Mouse (Mus musculus) limb, embryonic 14.5 days (tissue): Measurements from ENCODE around the gene Zc3hav1. TPM values are rescaled to one million over a fixed set of nuclear protein-coding genes. Genes with fewer than 3 reads are reported as not detected.
"Not testable (repeated sequence)": the region's sequence is repeated elsewhere in the genome, so short reads cannot be mapped to it uniquely, and the experiment has no call there.

Experiments
- ATAC-seq: fragments of 200-750 bp; cut with Nextera tagmentation; 2 replicates; pipeline ENCODE4 v1.8.0; 2017; ENCODE audit warnings: low read depth, moderate number of reproducible peaks, moderate TSS enrichment; ENCODE audit not compliant: low FRiP score
- DNase-seq: peaks from one replicate; pipeline ENCODE4 v3.0.0-alpha.2; 2015; ENCODE audit warnings: low spot score
- H3K27ac ChIP-seq: fragments of 300-500 bp; sonication (generic); replicated peaks from 2 replicates; pipeline ENCODE4 v1.5.1; 2014; ENCODE audit warnings: low read depth, mild to moderate bottlenecking, low read length, moderate library complexity, mixed read lengths
- H3K27me3 ChIP-seq: fragments of 300-500 bp; sonication (generic); 2 replicates; pipeline ENCODE4 v1.6.1; 2014; ENCODE audit warnings: low read length, mixed read lengths; ENCODE audit not compliant: control insufficient read depth, insufficient read depth
- H3K36me3 ChIP-seq: fragments of 300-500 bp; sonication (generic); 2 replicates; pipeline ENCODE4 v1.6.1; 2014; ENCODE audit warnings: mild to moderate bottlenecking, low read length, moderate library complexity, mixed read lengths; ENCODE audit not compliant: control insufficient read depth, insufficient read depth
- H3K4me1 ChIP-seq: fragments of 300-500 bp; sonication (generic); 2 replicates; pipeline ENCODE4 v1.6.1; 2014; ENCODE audit warnings: antibody characterized with exemption, low read length, mixed read lengths; ENCODE audit not compliant: control insufficient read depth, insufficient read depth
- H3K4me2 ChIP-seq: fragments of 300-500 bp; sonication (generic); replicated peaks from 2 replicates; pipeline ENCODE4 v1.6.1; 2014; ENCODE audit warnings: low read depth, mild to moderate bottlenecking, low read length, moderate library complexity; ENCODE audit not compliant: severe bottlenecking
- H3K4me3 ChIP-seq: fragments of 300-500 bp; sonication (generic); replicated peaks from 2 replicates; pipeline ENCODE4 v1.5.1; 2014; ENCODE audit warnings: low read length
- H3K9ac ChIP-seq: fragments of 300-500 bp; sonication (generic); 2 replicates; pipeline ENCODE4 v1.6.1; 2014; ENCODE audit warnings: mild to moderate bottlenecking, low read depth, low read length, moderate library complexity; ENCODE audit not compliant: severe bottlenecking
- H3K9me3 ChIP-seq: fragments of 300-500 bp; sonication (generic); 2 replicates; pipeline ENCODE4 v1.6.1; 2016; ENCODE audit warnings: low read length; ENCODE audit not compliant: control insufficient read depth
- POLR2A ChIP-seq: fragments of 200-500 bp; IDR thresholded peaks from 2 replicates; pipeline ENCODE4 v1.8.0; 2012; ENCODE audit warnings: inconsistent platforms, mild to moderate bottlenecking, moderate library complexity, borderline replicate concordance; ENCODE audit not compliant: insufficient read depth, insufficient read length; ENCODE audit errors: extremely low read depth
- WGBS: fragments of 180-500 bp; shearing (Covaris S2); extraction: QIAGEN DNeasy Blood & Tissue Kit; methylation state at CpG from one replicate; pipeline ENCODE4 v1.1.7; 2014; 5-methylcytosine and 5-hydroxymethylcytosine counted together
- polyA plus RNA-seq, 2 experiments: library from polyadenylated mRNA; depleted of rRNA in 1 of 2; stranded (reverse) in 1 of 2; unstranded in 1 of 2; fragments of >200 nt; fragmentation: Nextera tagmentation in 1 of 2; extraction: Ambion mirVana in 1 of 2; gene quantifications; 2 replicates each; pipeline versions ENCODE4 v1.2.1 to v1.2.3; 2012 to 2014

Gene Zc3hav1
- polyA plus RNA-seq, 2 experiments, result 4.3 to 4.5 TPM

DNA sequence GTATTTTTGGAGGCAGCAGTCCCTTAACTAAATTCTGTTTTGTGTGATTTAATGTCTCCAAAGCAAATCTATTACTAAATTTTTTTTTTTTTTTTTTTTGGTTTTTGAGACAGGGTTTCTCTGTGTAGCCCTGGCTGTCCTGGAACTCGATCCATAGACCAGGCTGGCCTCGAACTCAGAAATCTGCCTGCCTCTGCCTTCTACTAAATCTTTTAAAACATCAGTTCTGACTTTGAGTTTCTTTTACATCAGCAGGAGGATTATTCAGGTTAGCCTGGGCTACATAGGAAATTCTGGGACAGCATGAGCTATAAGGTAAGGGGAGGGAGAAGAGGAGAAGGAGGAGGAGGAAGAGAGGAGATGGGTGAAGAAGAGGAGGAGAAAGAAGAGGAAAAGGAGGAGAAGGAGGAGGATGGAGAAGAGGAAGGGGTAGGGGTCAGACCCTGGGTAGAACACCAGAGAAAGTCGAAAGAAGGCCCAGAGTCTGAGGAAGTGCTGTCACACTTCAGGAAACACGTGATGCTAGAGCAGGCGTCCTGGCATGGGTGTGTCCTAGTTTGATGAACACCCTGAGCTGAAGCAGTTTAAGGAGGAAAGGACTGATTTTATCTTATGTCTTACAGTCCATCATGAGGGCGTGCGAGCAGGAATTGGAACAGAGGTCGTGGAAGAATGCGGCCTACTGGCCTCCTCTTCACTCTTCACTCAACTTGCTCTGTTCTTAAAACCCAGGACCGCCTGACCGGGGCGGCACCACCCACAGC lies 5.5 kb upstream of the Zc3hav1 start:
- no peak for ATAC-seq
- 83% methylated on average over 12 of the region's 12 CpGs for WGBS
- no peak for TF ChIP-seq POLR2A

GRCm38 (mm10) chr6:38359044-38359735 lies 4.8 kb upstream of the Zc3hav1 start:
- H3K27ac ChIP-seq, ATAC-seq, H3K4me3 ChIP-seq, H3K9me3 ChIP-seq, H3K36me3 ChIP-seq, H3K9ac ChIP-seq, H3K4me2 ChIP-seq, DNase-seq, H3K4me1 ChIP-seq: not testable (repeated sequence)
- WGBS, result 91% methylated on average over 10 of the region's 11 CpGs
- peaks cover 23% of the 10 kb centered on the region for H3K27me3 ChIP-seq

More for the DNA sequence above, 5.5 kb upstream of the Zc3hav1 start:
- Histone ChIP-seq H3K27ac (no peak overlapping the region), H3K27me3 (peaks cover 15% of the 10 kb centered on the region), H3K4me2 (no peak overlapping the region), H3K4me1 (no peaks in the 10 kb centered on the region), H3K9me3 (no peaks in the 10 kb centered on the region), H3K9ac (no peak overlapping the region), H3K36me3 (no peaks in the 10 kb centered on the region), H3K4me3 (no peak overlapping the region)
- DNase-seq, result no peak

DNA sequence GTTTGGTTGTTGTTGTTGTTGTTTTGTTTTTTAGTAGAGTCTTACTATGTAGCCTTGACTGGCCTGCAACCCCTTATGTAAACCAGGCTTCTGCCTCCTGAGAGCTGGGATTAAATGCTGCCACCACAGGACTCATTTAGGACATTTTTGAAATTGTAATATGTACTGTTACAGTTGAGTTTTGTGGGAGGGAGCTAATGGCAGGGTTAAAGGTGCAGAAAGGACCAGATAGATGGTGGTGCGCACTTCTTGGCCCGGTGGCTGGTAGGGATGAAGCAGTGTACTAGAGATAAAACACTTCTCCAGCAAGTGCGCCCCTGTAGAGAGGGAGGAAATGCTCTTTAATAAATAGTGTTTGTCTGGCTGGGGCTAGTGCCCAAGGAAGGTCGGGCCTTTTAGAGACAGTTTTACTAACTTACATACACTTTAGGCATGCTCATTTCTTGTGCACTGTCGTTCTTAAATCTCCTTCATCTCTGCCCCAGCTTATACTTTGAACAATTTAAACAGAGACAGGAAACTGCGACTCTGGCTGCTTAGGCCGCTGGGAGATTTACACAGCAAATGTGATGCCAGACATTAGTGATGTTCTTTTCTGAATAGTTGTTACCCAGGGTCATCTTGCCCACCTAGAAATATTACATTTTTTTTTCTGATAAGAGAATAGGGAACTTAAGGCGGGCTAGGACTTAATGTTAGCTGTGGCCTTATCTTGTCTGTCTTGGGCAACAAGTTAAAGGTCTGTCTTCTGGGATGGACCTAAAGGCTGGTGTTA lies 4.0 kb upstream of the Zc3hav1 start:
- H3K27me3 ChIP-seq, result peaks cover 30% of the 10 kb centered on the region
- no peak overlapping the region for H3K9ac ChIP-seq
- 69% methylated on average over 8 of the region's 8 CpGs for WGBS
- H3K27ac ChIP-seq, result no peak overlapping the region
- H3K9me3 ChIP-seq, result no peaks in the 10 kb centered on the region
- H3K4me3 ChIP-seq, result no peak overlapping the region
- DNase-seq, result no peak
- ATAC-seq, result no peak
- H3K4me1 ChIP-seq, result no peaks in the 10 kb centered on the region
- TF ChIP-seq POLR2A, result no peak
- no peaks in the 10 kb centered on the region for H3K36me3 ChIP-seq
- no peak overlapping the region for H3K4me2 ChIP-seq

DNA sequence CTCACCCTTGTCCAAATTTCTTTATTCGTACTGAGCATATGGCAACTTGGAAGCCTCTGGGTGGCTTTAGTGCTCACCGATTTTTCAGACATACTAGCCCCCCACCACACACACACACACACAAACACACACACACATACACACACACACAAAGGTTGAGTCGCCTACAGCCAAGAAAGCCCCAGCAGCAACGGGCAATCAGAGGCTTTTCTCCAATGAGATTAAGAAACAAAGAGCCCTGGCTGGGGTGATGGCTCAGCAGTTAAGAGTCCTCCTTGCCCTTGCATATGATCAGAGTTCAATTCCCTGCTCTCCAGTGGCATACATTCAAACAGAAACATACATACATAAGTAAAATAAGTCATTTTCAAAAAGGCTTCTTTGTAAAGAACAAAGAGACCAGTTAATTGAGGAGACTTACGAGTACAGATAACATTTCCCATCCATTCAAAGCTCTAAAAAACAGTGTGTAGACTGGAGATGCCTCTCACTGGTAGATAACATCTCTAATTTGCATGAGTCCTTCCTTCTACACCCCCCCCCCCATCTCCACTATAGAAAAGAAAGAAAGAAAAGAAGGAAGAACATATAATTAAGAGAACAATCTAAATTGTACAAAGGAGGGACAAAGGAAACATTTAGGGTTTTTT lies 3.3 kb upstream of the Zc3hav1 start:
- no peak for DNase-seq
- H3K4me1 ChIP-seq, result no peaks in the 10 kb centered on the region
- no peak overlapping the region for H3K4me2 ChIP-seq

GRCm38 (mm10) chr6:38356661-38357433 lies 2.4 kb upstream of the Zc3hav1 start:
- H3K36me3 ChIP-seq, H3K9ac ChIP-seq, DNase-seq, H3K4me3 ChIP-seq, H3K4me2 ChIP-seq, ATAC-seq, H3K9me3 ChIP-seq, H3K4me1 ChIP-seq, H3K27ac ChIP-seq: not testable (repeated sequence)
- 82% methylated on average over 15 of the region's 15 CpGs for WGBS
- peaks cover 45% of the 10 kb centered on the region for H3K27me3 ChIP-seq

More for the DNA sequence above, 3.3 kb upstream of the Zc3hav1 start:
- no peak for TF ChIP-seq POLR2A
- no peak for ATAC-seq
- no peaks in the 10 kb centered on the region for H3K9me3 ChIP-seq
- no peaks in the 10 kb centered on the region for H3K36me3 ChIP-seq
- peaks cover 37% of the 10 kb centered on the region for H3K27me3 ChIP-seq
- no peak overlapping the region for H3K4me3 ChIP-seq
- 60% methylated on average over 5 of the region's 5 CpGs for WGBS
- no peak overlapping the region for H3K27ac ChIP-seq
- H3K9ac ChIP-seq, result no peak overlapping the region
